Mouse (Mus musculus): ENCODE data around the gene Vax1.

Gene Vax1

GRCm38 (mm10) chr19:59169143-59169935, 517 bp downstream of the Vax1 start:
- ATAC-seq (ENCODE audit: low TSS enrichment) = no peak

GRCm38 (mm10) chr19:59168386-59168905, 1.4 kb downstream of the Vax1 start:
- ATAC-seq (ENCODE audit: low TSS enrichment) = no peak

- no peak for ATAC-seq (ENCODE audit: low TSS enrichment)
These were observed 2.0 kb downstream of the Vax1 start for GRCm38 (mm10) chr19:59167871-59168270.

- ATAC-seq (ENCODE audit: low TSS enrichment) = 0 out of 2 replicates have a peak, but pooled peaks have one; percentile 39
These were observed 3.0 kb downstream of the Vax1 start for GRCm38 (mm10) chr19:59166879-59167278.

- 0 out of 2 replicates have a peak, but pooled peaks have one; percentile 30 for ATAC-seq (ENCODE audit: low TSS enrichment)
These were observed 3.5 kb downstream of the Vax1 start for GRCm38 (mm10) chr19:59166311-59166761.

DNA sequence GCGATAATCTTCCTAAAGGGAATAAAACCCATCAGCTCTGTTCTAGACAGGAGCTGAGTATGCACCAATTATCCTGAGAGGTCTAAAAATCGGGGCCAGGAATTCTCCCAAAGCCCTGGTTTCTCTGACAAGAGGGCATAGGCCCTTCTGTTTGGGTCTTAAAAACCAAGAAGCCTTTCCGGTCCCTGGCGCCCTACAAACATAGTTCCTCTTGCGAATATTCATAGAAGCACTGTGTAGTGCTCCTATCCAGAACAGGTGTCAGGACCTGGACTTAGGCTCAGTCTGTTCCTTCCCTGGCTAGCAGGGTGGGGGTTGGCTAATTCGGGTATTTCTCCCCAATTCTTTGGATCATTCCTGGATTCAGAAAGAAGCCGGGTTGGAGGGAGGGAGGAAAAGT, 4.3 kb downstream of the Vax1 start:
- ATAC-seq (ENCODE audit: low TSS enrichment) = no peak

GRCm38 (mm10) chr19:59164896-59165560, 4.8 kb downstream of the Vax1 start:
- ATAC-seq (ENCODE audit: low TSS enrichment) = no peak

DNA sequence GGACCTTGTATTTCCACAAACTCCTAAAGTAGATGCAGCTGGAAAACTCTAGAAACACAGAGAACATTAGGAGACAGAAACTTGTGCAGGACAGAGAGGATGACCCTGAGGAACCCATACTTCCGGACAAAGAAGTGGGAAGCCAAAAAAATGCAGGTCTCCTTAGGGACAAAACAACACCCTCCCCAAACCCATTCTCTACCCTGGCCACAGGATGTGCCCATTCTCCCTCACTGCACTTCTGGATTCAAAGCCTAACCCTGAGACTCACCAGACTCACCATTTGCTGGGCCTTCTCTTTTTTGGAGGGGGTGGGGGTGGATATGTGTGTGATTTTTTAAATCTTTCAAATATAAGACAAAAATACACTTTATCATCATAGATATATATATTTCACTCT, 5.7 kb downstream of the Vax1 start:
- no peak for ATAC-seq (ENCODE audit: low TSS enrichment)

- no peak for ATAC-seq (ENCODE audit: low TSS enrichment)
These were observed 13.2 kb downstream of the Vax1 start for GRCm38 (mm10) chr19:59156702-59157101.

GRCm38 (mm10) chr19:59154171-59154570, 15.7 kb downstream of the Vax1 start:
- ATAC-seq (ENCODE audit: low TSS enrichment) = no peak

DNA sequence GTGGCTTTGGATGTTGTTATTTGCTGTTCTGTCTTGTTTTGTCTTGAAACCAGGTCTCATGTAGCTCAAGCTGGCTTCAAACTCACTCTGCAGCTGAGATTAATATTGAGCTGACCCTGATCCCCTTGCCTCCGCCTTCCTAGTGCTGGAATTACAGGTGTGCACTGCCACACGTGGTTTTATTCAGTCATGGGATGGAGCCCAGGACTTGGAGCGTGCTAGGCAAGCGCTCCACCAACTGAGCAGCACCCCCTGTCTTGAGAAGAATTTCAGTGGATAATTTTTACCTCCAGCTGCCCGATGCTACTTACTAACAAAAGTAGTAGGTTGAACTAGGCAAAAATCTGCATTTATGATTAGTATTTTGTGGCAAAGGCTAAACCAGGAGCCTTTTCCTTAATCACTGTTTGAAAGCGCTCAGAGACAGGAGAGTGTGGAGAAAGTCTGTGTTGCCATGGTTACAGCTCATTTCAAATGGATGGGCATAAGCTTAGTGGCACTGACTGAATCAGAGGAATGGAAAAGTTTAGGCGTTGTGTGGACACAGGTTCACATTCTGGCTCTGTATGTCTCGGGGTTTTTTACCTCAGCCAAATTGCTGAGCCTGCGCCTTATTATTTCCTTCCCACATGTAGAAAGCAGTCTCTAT, 24.2 kb downstream of the Vax1 start:
- ATAC-seq (ENCODE audit: low TSS enrichment) = peak; percentile 97

GRCm38 (mm10) chr19:59145064-59145463, 24.8 kb downstream of the Vax1 start:
- ATAC-seq (ENCODE audit: low TSS enrichment) = peak; percentile 88

DNA sequence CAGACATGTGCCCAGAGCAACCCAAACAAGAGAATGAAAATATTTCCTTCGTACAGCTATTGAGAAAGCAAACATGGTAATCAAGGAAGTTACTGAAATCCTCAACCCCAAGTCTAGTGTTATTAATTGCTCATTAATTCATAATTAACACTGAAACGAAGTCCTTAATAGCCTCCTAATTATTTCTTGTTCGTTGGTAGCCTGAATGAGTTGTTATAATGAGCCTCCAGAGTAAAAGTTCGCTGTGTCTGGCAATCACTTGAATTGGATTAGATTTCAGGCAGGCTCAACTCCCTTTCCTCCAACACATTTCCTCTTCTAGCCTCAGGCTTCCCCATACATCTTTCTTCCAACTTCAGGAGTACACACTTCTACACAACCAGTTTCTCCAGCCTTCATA, 27.6 kb downstream of the Vax1 start:
- ATAC-seq (ENCODE audit: low TSS enrichment) = no peak

GRCm38 (mm10) chr19:59135387-59135786, 34.5 kb downstream of the Vax1 start:
- ATAC-seq (ENCODE audit: low TSS enrichment) = no peak

DNA sequence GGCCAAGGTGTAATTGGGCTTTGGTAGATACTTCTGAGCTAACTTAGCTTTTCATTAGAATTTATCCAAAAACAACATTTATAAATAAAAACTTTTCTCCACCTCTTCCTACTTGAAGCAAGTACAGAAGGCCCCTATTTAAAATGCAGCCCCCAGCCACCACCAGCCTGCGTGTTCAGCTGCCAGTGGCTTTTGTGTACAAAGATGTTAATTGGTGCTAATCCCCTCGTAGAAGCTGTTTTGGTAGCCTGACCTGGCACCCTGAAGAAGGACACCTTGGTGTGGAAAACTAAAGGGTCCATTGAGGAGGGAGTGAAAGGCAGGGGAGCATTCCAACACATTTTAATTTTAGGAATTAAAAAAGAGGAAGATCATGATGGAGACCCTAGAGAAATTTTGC, 34.9 kb downstream of the Vax1 start:
- ATAC-seq (ENCODE audit: low TSS enrichment) = no peak

DNA sequence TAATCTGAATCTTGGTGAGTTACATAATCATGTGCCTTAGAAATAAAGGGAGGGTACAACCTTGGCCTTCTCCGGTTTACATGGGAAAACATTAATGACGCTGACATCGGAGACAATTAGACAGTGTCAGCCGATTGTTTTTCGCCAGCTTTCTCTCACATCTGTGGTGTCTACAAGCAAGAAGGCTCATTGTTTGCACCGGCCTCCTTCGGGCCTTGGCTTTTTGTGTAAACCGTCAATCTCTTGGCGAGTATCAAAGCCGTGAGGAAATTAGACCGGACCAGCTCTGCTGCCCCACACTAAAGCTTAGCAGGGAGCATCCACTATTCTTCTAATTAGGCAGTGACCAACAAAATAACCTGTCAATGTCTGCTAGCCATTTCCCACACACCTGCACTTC, 36.7 kb downstream of the Vax1 start:
- ATAC-seq (ENCODE audit: low TSS enrichment) = no peak

- ATAC-seq (ENCODE audit: low TSS enrichment) = no peak
These were observed 40.2 kb downstream of the Vax1 start for GRCm38 (mm10) chr19:59129671-59130070.

DNA sequence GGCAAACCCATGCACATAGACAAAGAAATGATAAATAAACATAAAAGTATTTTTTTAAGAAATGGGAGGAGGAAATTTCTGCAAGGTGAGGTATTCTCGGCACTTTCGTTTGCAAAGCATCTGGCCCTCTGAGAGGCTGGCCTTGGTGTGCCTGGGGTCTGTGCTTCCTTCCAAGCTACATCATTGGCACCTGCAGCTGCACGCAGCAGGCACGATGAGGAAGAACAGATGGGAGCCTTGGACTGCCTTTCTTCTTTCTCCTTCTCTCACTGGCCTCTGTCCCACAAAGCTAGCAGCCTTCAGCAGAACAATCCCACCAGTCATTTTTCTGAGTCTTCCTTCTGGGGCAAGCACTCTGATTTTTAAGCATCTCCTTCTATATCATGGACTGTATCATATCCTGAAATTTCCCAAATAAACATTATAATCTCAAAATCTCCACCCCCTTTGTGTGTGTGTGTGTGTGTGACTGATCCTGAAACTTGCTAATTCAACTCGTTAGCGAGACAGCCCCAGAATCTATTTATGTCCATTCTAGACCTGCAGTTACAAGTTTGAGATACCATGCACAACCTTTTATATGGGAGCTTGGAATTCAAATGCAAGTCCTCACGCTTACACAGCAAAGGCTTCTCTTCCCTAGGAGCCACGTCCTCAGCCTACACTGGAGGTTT, 41.2 kb downstream of the Vax1 start:
- no peak for ATAC-seq (ENCODE audit: low TSS enrichment)

- ATAC-seq (ENCODE audit: low TSS enrichment) = no peak
These were observed 42.4 kb downstream of the Vax1 start for GRCm38 (mm10) chr19:59127424-59127823.
